Mouse (Mus musculus) B cell, adult 67 days (primary cell): Measurements from ENCODE around the gene Eomes. TPM values are rescaled to one million over a fixed set of nuclear protein-coding genes. Genes with fewer than 3 reads are reported as not detected.

ENCODE experiments used
- total RNA-seq, 2 experiments: library from RNA; stranded (reverse); gene quantifications; 4 replicates each; pipeline ENCODE4 v1.2.4; 2023

Gene Eomes
- total RNA-seq: under 1 TPM; 0.29 to 0.95 TPM

DNA sequence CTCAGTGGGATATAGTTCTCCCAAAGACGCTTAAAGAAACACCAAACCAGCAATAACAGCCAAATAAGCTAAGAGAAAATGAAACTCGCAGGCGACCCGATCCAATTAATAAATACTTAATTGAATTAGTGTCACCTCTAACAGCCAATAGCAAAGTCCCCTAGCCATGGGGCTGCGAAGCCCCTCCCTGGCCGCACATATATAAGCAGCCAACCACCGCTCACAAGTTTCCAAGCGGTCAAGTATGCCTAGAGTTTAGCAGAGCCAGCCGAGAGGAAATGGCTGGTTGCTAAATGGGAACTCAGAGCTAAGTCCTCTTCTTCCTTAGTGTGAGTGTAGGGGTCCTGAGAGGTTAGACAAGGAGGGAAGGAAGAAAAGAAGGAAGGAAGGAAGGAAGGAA is at the start of gene Eomes:
Eomes (plus strand) TSS at position 252 of the 400 bp plus-strand sequence.

DNA sequence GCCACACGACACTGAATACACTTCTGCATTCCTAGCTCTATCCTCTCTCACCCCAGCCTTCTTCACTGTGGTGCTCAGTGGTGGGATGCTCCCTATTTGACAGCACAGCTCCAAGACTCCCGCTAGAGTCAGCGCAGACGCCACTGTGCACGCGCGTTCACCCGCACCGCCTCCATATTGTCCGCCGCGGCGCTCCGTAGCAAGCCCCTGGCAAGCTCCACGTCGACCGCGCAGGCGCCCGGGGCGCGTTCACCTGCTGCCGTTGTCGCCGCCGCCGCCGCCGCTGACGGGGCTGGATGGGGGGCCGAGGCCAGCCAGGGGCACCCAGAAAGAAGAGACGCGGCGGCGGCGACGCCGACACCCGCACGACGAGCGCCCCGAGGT is 28.0 kb downstream of the Eomes start, which contains the start of gene Golga4:
Golga4 (plus strand) TSS at position 248 of the 384 bp plus-strand sequence.

Other genes with a start within 250 kb of the Eomes start
- 100 to 1,000 TPM in 1 of 2 experiments, 10 to 100 TPM in 1; 95.1 to 104 TPM for gene Golga4, start 28.1 kb downstream of the Eomes start, total RNA-seq
- gene Itga9, start 128.5 kb downstream of the Eomes start, total RNA-seq: 1 to 10 TPM in 1 of 2 experiments, under 1 TPM in 1; 0.83 to 1.6 TPM